ENCODE assay signal across 17 mouse cellular contexts in genomic region chr8:18536059-18536458, GRCm38 (mm10).
A peak's percentile ranks its signal among the peaks of the same experiment; 100 is the strongest.
DNase-seq lines count a peak whose midpoint lies in the region; ATAC-seq lines count a peak whose summit lies in the region.
"Had no signal": no experiment of that assay in that cellular context is flagged by ENCODE, and none has a peak within 500 bp of the region (broad histone marks: within the 10 kb centered on the region; RNA-seq: fewer than 3 reads in every experiment).

No protein-coding gene starts in this region.

- intact Hi-C loops in left cerebral cortex, postnatal 4 days (cut with DNase I), result no loop called here

- ATAC-seq in frontal cortex, adult (ENCODE audit: low TSS enrichment), result peak; percentile 62
- ATAC-seq: forebrain, embryonic 13.5 days; forebrain, embryonic 16.5 days had no signal

- no peak for DNase-seq in frontal cortex, postnatal 14 days (ENCODE audit: low spot score in 2 of 2)
- DNase-seq in left cerebral cortex, adult 18-20 months (ENCODE audit: low spot score in 2 of 2), result peak; percentile 7 to 19
- no peak for DNase-seq in left cerebral cortex, postnatal 4 days
- peak; percentile 9 for DNase-seq in right cerebral cortex, postnatal 25 days
- DNase-seq in right cerebral cortex, postnatal 36 days (ENCODE audit: low spot score in 2 of 2), result no peak
- DNase-seq in cerebellum, postnatal 14 days, result no peak
- DNase-seq: adrenal gland, adult 2 months; adrenal gland, postnatal 14 days; cerebellum, adult 11-12 months; cerebellum, adult 8-10 months; cerebellum, postnatal 10 days; gastrocnemius, adult 2 months; gastrocnemius, postnatal 14 days; heart, adult 11 months had no signal

Comparison
In these comparisons a context has a peak if more than half of its experiments do, and no peak if none do; other contexts are left out.
1. DNase-seq: peak in left cerebral cortex, adult 18-20 months (2 of 2) and right cerebral cortex, postnatal 25 days (single experiment); none in frontal cortex, postnatal 14 days (0 of 2), left cerebral cortex, postnatal 4 days (single experiment), right cerebral cortex, postnatal 36 days (0 of 2) and cerebellum, postnatal 14 days (0 of 2).